Mouse (Mus musculus) ES-E14 (cell line): ENCODE measurements at regions not wholly inside any gene's neighbourhood (a gene's known extent, or its start where the extent isn't known, plus 50 kb on each side); places are given as distances from the start of the nearest gene placed in this dataset.

Experiments used
- DNase-seq: peaks from one replicate; pipeline ENCODE4 v3.0.0-alpha.2; 2013; ENCODE audit warnings: low read depth, low spot score
- H3K27ac ChIP-seq: 2 replicates; pipeline ENCODE4 v1.5.1; 2012; ENCODE audit warnings: low read depth, mild to moderate bottlenecking, low read length, moderate library complexity, mixed read lengths; ENCODE audit not compliant: poor library complexity, insufficient read depth, severe bottlenecking
- H3K36me3 ChIP-seq: 2 replicates; pipeline ENCODE4 v1.6.1; 2012; ENCODE audit warnings: mild to moderate bottlenecking, low read length, moderate library complexity, mixed read lengths; ENCODE audit not compliant: control insufficient read depth, poor library complexity, insufficient read depth, severe bottlenecking
- H3K4me1 ChIP-seq, 2 experiments: fragments of 150-350 bp in 1 of 2; sonication (generic) in 1 of 2; 2 replicates each; pipeline ENCODE4 v1.6.1; 2012; ENCODE audit warnings: low read length in 2 of 2, mild to moderate bottlenecking in 1 of 2, mixed read lengths in 1 of 2; ENCODE audit not compliant: control insufficient read depth in 2 of 2, insufficient read depth in 2 of 2, poor library complexity in 1 of 2
- H3K4me3 ChIP-seq, 2 experiments: fragments of 150-350 bp in 1 of 2; sonication (generic) in 1 of 2; 2 replicates each; pipeline ENCODE4 v1.5.1; 2012; ENCODE audit warnings: low read length in 2 of 2, low read depth in 1 of 2, mild to moderate bottlenecking in 1 of 2, mixed read lengths in 1 of 2; ENCODE audit not compliant: insufficient read depth in 1 of 2, poor library complexity in 1 of 2, severe bottlenecking in 1 of 2
- H3K9ac ChIP-seq: 2 replicates; pipeline ENCODE4 v1.6.1; 2012; ENCODE audit warnings: low read depth, mild to moderate bottlenecking, low read length, mixed read lengths; ENCODE audit not compliant: poor library complexity, insufficient read depth, severe bottlenecking
- H3K9me3 ChIP-seq: fragments of 150-350 bp; sonication (generic); 2 replicates; pipeline ENCODE4 v1.6.1; 2012; ENCODE audit warnings: low read depth, mild to moderate bottlenecking, low read length; ENCODE audit not compliant: control insufficient read depth, insufficient read depth
- CHD2 ChIP-seq: IDR thresholded peaks from 2 replicates; pipeline ENCODE4 v1.6.1; 2014; ENCODE audit warnings: mild to moderate bottlenecking, low read depth, low read length, inconsistent platforms
- HCFC1 ChIP-seq: IDR thresholded peaks from 2 replicates; pipeline ENCODE4 v1.6.1; 2012; ENCODE audit warnings: low read length, inconsistent platforms, borderline replicate concordance; ENCODE audit not compliant: insufficient read depth
- MAFK ChIP-seq: IDR thresholded peaks from 2 replicates; pipeline ENCODE4 v1.6.1; 2014; ENCODE audit warnings: mild to moderate bottlenecking, low read depth, low read length, inconsistent platforms; ENCODE audit not compliant: insufficient read depth
- ZC3H11A ChIP-seq: IDR thresholded peaks from 2 replicates; pipeline ENCODE4 v1.6.1; 2012; ENCODE audit warnings: low read depth, mild to moderate bottlenecking, inconsistent platforms, low read length, borderline replicate concordance
- ZNF384 ChIP-seq: IDR thresholded peaks from 2 replicates; pipeline ENCODE4 v1.6.1; 2012; ENCODE audit warnings: low read depth, low read length, inconsistent platforms
- in situ Hi-C, 2 experiments: fragments of 600-800 bp; cut with MboI; formaldehyde crosslinking; loops; one replicate each; pipeline ENCODE4 v1.15.1; 2025; ENCODE audit warnings: low sequenced_read_pairs in 2 of 2, inconsistent platforms in 1 of 2; ENCODE audit not compliant: unreplicated experiment in 2 of 2

GRCm38 (mm10) chr19:54332140-54332539 lies 288.2 kb downstream of the Adra2a start:
- Histone ChIP-seq H3K9me3 (no peaks in the 10 kb centered on the region), H3K4me3 (no peak overlapping the region), H3K27ac (no peak overlapping the region), H3K4me1 (no peaks in the 10 kb centered on the region), H3K36me3 (no peaks in the 10 kb centered on the region), H3K9ac (no peak overlapping the region)
- DNase-seq = no peak
- in situ Hi-C loops = no loop called here
- TF ChIP-seq HCFC1 (no peak), ZNF384 (no peak), MAFK (no peak), ZC3H11A (no peak), CHD2 (no peak)

GRCm38 (mm10) chr19:54340778-54341291 lies 296.9 kb downstream of the Adra2a start:
- TF ChIP-seq ZNF384 (no peak), CHD2 (no peak), MAFK (no peak), HCFC1 (no peak), ZC3H11A (no peak)
- H3K4me1 ChIP-seq = no peaks in the 10 kb centered on the region

GRCm38 (mm10) chr19:54359731-54360130 lies 315.8 kb downstream of the Adra2a start:
- TF ChIP-seq ZC3H11A (no peak), MAFK (no peak), ZNF384 (no peak), CHD2 (no peak), HCFC1 (no peak)
- no peaks in the 10 kb centered on the region for H3K4me1 ChIP-seq
- in situ Hi-C loops = no loop called here
- H3K27ac ChIP-seq = no peak overlapping the region
- no peaks in the 10 kb centered on the region for H3K9me3 ChIP-seq
- H3K4me3 ChIP-seq = no peak overlapping the region
- no peaks in the 10 kb centered on the region for H3K36me3 ChIP-seq
- H3K9ac ChIP-seq = no peak overlapping the region
- DNase-seq = no peak

More at GRCm38 (mm10) chr19:54340778-54341291, 296.9 kb downstream of the Adra2a start:
- Histone ChIP-seq H3K9me3 (no peaks in the 10 kb centered on the region), H3K27ac (no peak overlapping the region), H3K9ac (no peak overlapping the region), H3K36me3 (no peaks in the 10 kb centered on the region), H3K4me3 (no peak overlapping the region)
- in situ Hi-C loops = no loop called here
- DNase-seq = no peak

- Histone ChIP-seq H3K9me3 (no peaks in the 10 kb centered on the region), H3K4me3 (no peak overlapping the region), H3K27ac (no peak overlapping the region), H3K4me1 (no peaks in the 10 kb centered on the region), H3K36me3 (no peaks in the 10 kb centered on the region), H3K9ac (no peak overlapping the region)
- TF ChIP-seq ZC3H11A = no peak
- no peak for TF ChIP-seq MAFK
- no peak for TF ChIP-seq CHD2
- TF ChIP-seq ZNF384 = no peak
- TF ChIP-seq HCFC1 = no peak
- no peak for DNase-seq
- in situ Hi-C loops = no loop called here
These were observed 316.7 kb downstream of the Adra2a start for GRCm38 (mm10) chr19:54360660-54361059.

GRCm38 (mm10) chr19:54385101-54385500 lies 341.1 kb downstream of the Adra2a start:
- Histone ChIP-seq H3K9me3 (no peaks in the 10 kb centered on the region), H3K4me1 (no peaks in the 10 kb centered on the region), H3K36me3 (no peaks in the 10 kb centered on the region), H3K9ac (no peak overlapping the region), H3K4me3 (no peak overlapping the region), H3K27ac (no peak overlapping the region)
- no peak for TF ChIP-seq HCFC1
- TF ChIP-seq CHD2 = no peak
- TF ChIP-seq MAFK = no peak
- TF ChIP-seq ZC3H11A = no peak
- no peak for TF ChIP-seq ZNF384
- DNase-seq = no peak
- in situ Hi-C loops = no loop called here
